ENCODE assay signal across 13 mouse cellular contexts in the genomic region with DNA sequence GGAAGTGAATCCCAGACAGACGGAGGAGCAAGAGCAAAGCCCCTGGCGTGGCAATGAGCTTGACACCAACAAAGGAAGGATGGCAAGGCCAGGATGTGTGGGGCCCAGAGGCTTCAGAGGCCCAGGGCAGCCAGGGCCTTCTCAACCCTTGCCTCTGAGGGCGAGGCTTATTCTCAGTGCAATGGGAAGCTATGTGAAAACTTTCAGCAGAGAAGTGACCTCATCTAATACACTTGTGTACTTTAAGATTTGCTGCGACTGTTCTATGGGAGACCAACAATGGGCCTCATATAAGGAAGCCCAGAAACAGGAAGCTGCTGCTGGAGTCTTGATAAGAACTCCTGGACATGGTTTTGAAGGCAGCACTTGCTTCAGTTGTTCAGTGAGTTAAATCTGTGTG. TPM values are rescaled to one million over a fixed set of nuclear protein-coding genes. Genes with fewer than 3 reads are reported as not detected.
DNase-seq lines count a peak whose midpoint lies in the region; ATAC-seq and TF ChIP-seq lines count a peak whose summit lies in the region.
"Had no signal": no experiment of that assay in that cellular context is flagged by ENCODE, and none has a peak within 500 bp of the region (broad histone marks: within the 10 kb centered on the region; RNA-seq: fewer than 3 reads in every experiment).

No protein-coding gene starts in this region.

- no peak overlapping the region for H3K4me3 ChIP-seq in left cerebral cortex, adult 2 months
- no peak overlapping the region for H3K4me3 ChIP-seq in heart, embryonic 16.5 days (ENCODE audit: low read length)
- no peak overlapping the region for H3K4me3 ChIP-seq in liver, postnatal 0 days (ENCODE audit: low read depth, low read length)
- H3K4me3 ChIP-seq in stomach, embryonic 16.5 days (replicated peaks; ENCODE audit: low read length) = no peak overlapping the region
- no peak overlapping the region for H3K4me3 ChIP-seq in forebrain, embryonic 12.5 days (replicated peaks)
- H3K4me3 ChIP-seq: limb, embryonic 15.5 days; neural tube, embryonic 15.5 days had no signal

- peak overlapping the region; percentile 12; the same call in 1 of the 2 replicates for H3K27ac ChIP-seq in left cerebral cortex, adult 2 months
- H3K27ac ChIP-seq in heart, embryonic 16.5 days (ENCODE audit: low read length) = peak overlapping the region; percentile 76
- H3K27ac ChIP-seq in liver, postnatal 0 days (ENCODE audit: low read depth) = peak overlapping the region; percentile 74
- H3K27ac ChIP-seq in stomach, embryonic 16.5 days (ENCODE audit: low read length) = peak overlapping the region; percentile 90
- H3K27ac ChIP-seq in forebrain, embryonic 12.5 days = no peak overlapping the region
- H3K27ac ChIP-seq: limb, embryonic 15.5 days; neural tube, embryonic 15.5 days had no signal

- 35% methylated on average over 4 of the region's 4 CpGs for WGBS in heart, embryonic 16.5 days
- WGBS in liver, postnatal 0 days (ENCODE audit: insufficient replicate concordance) = 25% methylated on average over 4 of the region's 4 CpGs
- 37% methylated on average over 4 of the region's 4 CpGs for WGBS in stomach, embryonic 16.5 days
- 72% methylated on average over 4 of the region's 4 CpGs for WGBS in forebrain, embryonic 12.5 days

- H3K36me3 ChIP-seq in heart, embryonic 16.5 days (ENCODE audit: control insufficient read depth, insufficient read depth) = no peaks in the 10 kb centered on the region
- H3K36me3 ChIP-seq in liver, postnatal 0 days (replicated peaks; ENCODE audit: insufficient read depth, low read length) = peaks cover 1% of the 10 kb centered on the region; the same call in 1 of the 2 replicates
- H3K36me3 ChIP-seq in stomach, embryonic 16.5 days (ENCODE audit: control insufficient read depth, insufficient read depth, low read length) = no peaks in the 10 kb centered on the region
- H3K36me3 ChIP-seq in forebrain, embryonic 12.5 days (replicated peaks) = no peaks in the 10 kb centered on the region
- H3K36me3 ChIP-seq: neural tube, embryonic 15.5 days had no signal

- ATAC-seq in heart, embryonic 16.5 days (replicated peaks; ENCODE audit: extremely low read depth, insufficient read depth, low FRiP score) = peak; percentile 84
- peak; percentile 26; the same call in 1 of the 2 replicates for ATAC-seq in liver, postnatal 0 days
- peak; percentile 90 for ATAC-seq in stomach, embryonic 16.5 days (ENCODE audit: insufficient read depth, low FRiP score)
- no peak for ATAC-seq in forebrain, embryonic 12.5 days (ENCODE audit: low FRiP score)
- ATAC-seq: Patski had no signal

- H3K4me1 ChIP-seq in heart, embryonic 16.5 days (ENCODE audit: control insufficient read depth, insufficient read depth, low read length) = 0 out of 2 replicates have a peak, but pooled peaks cover 2% of the 10 kb centered on the region
- H3K4me1 ChIP-seq in liver, postnatal 0 days (ENCODE audit: insufficient read depth) = peaks cover 52% of the 10 kb centered on the region
- H3K4me1 ChIP-seq in stomach, embryonic 16.5 days (ENCODE audit: control insufficient read depth, insufficient read depth, low read length) = peaks cover 10% of the 10 kb centered on the region
- no peaks in the 10 kb centered on the region for H3K4me1 ChIP-seq in forebrain, embryonic 12.5 days
- H3K4me1 ChIP-seq: limb, embryonic 15.5 days; neural tube, embryonic 15.5 days had no signal

- no peak overlapping the region for H3K4me2 ChIP-seq in heart, embryonic 16.5 days (ENCODE audit: low read depth, low read length)
- H3K4me2 ChIP-seq in liver, postnatal 0 days (ENCODE audit: low read depth, low read length) = no peak overlapping the region
- H3K4me2 ChIP-seq in stomach, embryonic 16.5 days (ENCODE audit: low read depth, low read length) = no peak overlapping the region
- H3K4me2 ChIP-seq in forebrain, embryonic 12.5 days = no peak overlapping the region
- H3K4me2 ChIP-seq: limb, embryonic 15.5 days; neural tube, embryonic 15.5 days had no signal

- no peak overlapping the region for H3K9ac ChIP-seq in heart, embryonic 16.5 days (ENCODE audit: low read length)
- H3K9ac ChIP-seq in liver, postnatal 0 days (replicated peaks) = no peak overlapping the region
- H3K9ac ChIP-seq in stomach, embryonic 16.5 days (ENCODE audit: low read length) = peak overlapping the region; percentile 36; the same call in 1 of the 2 replicates
- H3K9ac ChIP-seq in forebrain, embryonic 12.5 days = no peak overlapping the region
- H3K9ac ChIP-seq: limb, embryonic 15.5 days; neural tube, embryonic 15.5 days had no signal

- intact Hi-C loops in left cerebral cortex, adult 2 months (cut with DNase I) = no loop called here
- intact Hi-C loops in left cerebral cortex, postnatal 10 days (cut with DNase I) = no loop called here
- intact Hi-C loops in left cerebral cortex, postnatal 4 days (cut with DNase I) = no loop called here
- intact Hi-C loops in left cerebral cortex, postnatal 36 days (cut with DNase I) = no loop called here

- no peak for DNase-seq in left cerebral cortex, adult 2 months (ENCODE audit: extremely low spot score in 1 of 2, low spot score in 2 of 2)
- no peak for DNase-seq in left cerebral cortex, postnatal 10 days (ENCODE audit: extremely low spot score in 1 of 2, low spot score in 2 of 2)
- DNase-seq in liver, postnatal 0 days = peak; percentile 20
- DNase-seq in left cerebral cortex, postnatal 4 days = no peak
- no peak for DNase-seq in left cerebral cortex, postnatal 36 days (ENCODE audit: low spot score in 2 of 2)
- DNase-seq: kidney, adult 8-10 months; thymus, adult 2 months had no signal

- peak; percentile 59 for TF ChIP-seq EP300 in liver, postnatal 0 days (IDR thresholded peaks at IDR 0.05; ENCODE audit: low read depth)

- no peaks in the 10 kb centered on the region for H3K27me3 ChIP-seq in heart, embryonic 16.5 days (ENCODE audit: control insufficient read depth, insufficient read depth, low read length)
- no peaks in the 10 kb centered on the region for H3K27me3 ChIP-seq in liver, postnatal 0 days (ENCODE audit: insufficient read depth, low read length)
- no peaks in the 10 kb centered on the region for H3K27me3 ChIP-seq in stomach, embryonic 16.5 days (ENCODE audit: control insufficient read depth, insufficient read depth, low read length)
- no peaks in the 10 kb centered on the region for H3K27me3 ChIP-seq in forebrain, embryonic 12.5 days
- H3K27me3 ChIP-seq: limb, embryonic 15.5 days; neural tube, embryonic 15.5 days; Patski had no signal

- no peaks in the 10 kb centered on the region for H3K9me3 ChIP-seq in heart, embryonic 16.5 days (replicated peaks; ENCODE audit: control insufficient read depth, low read length)
- H3K9me3 ChIP-seq in liver, postnatal 0 days (ENCODE audit: low read length) = no peaks in the 10 kb centered on the region
- no peaks in the 10 kb centered on the region for H3K9me3 ChIP-seq in stomach, embryonic 16.5 days (replicated peaks; ENCODE audit: control insufficient read depth, low read length)
- no peaks in the 10 kb centered on the region for H3K9me3 ChIP-seq in forebrain, embryonic 12.5 days
- H3K9me3 ChIP-seq: limb, embryonic 15.5 days; neural tube, embryonic 15.5 days had no signal

- no peak for TF ChIP-seq CTCF in left cerebral cortex, adult 2 months (IDR thresholded peaks at IDR 0.05)
- TF ChIP-seq CTCF in liver, postnatal 0 days (IDR thresholded peaks at IDR 0.05; ENCODE audit: low read depth) = no peak

RNA-seq across cellular contexts. Expression of a gene that starts 29.8 kb away (rescaled TPM):
- total RNA-seq in left cerebral cortex, adult 2 months (2021) = 10 to 100 TPM; 26.1 to 28.4 TPM
- total RNA-seq in left cerebral cortex, postnatal 10 days (2021) = 10 to 100 TPM; 22.8 to 24.4 TPM
- 11.5 and 13.0 TPM in 2 replicates for polyA plus RNA-seq in heart, embryonic 16.5 days (2015; fragmentation: Nextera tagmentation; extraction: Ambion mirVana)
- 9.1 and 9.8 TPM in 2 replicates for polyA plus RNA-seq in liver, postnatal 0 days (2015; fragmentation: Nextera tagmentation; extraction: Ambion mirVana)
- 13.9 and 14.5 TPM in 2 replicates for polyA plus RNA-seq in stomach, embryonic 16.5 days (2015; fragmentation: Nextera tagmentation; extraction: Ambion mirVana)
- total RNA-seq in left cerebral cortex, postnatal 4 days (2021) = 10 to 100 TPM; 25.0 to 27.2 TPM
- polyA plus RNA-seq in forebrain, embryonic 12.5 days (2016; fragmentation: Nextera tagmentation; extraction: Ambion mirVana) = 13.6 and 17.4 TPM in 2 replicates
- 10 to 100 TPM; 20.8 to 28.1 TPM for total RNA-seq in left cerebral cortex, postnatal 36 days (2021)

RNA-seq across cellular contexts. Expression of a gene that starts 30.5 kb away (rescaled TPM):
- total RNA-seq in left cerebral cortex, adult 2 months (2021) = 10 to 100 TPM; 46.5 to 48.7 TPM
- 10 to 100 TPM; 34.8 to 38.5 TPM for total RNA-seq in left cerebral cortex, postnatal 10 days (2021)
- 16.3 and 16.8 TPM in 2 replicates for polyA plus RNA-seq in heart, embryonic 16.5 days (2015; fragmentation: Nextera tagmentation; extraction: Ambion mirVana)
- 15.5 and 19.5 TPM in 2 replicates for polyA plus RNA-seq in liver, postnatal 0 days (2015; fragmentation: Nextera tagmentation; extraction: Ambion mirVana)
- polyA plus RNA-seq in stomach, embryonic 16.5 days (2015; fragmentation: Nextera tagmentation; extraction: Ambion mirVana) = 33.0 and 35.8 TPM in 2 replicates
- total RNA-seq in left cerebral cortex, postnatal 4 days (2021) = 10 to 100 TPM; 30.4 to 33.6 TPM
- polyA plus RNA-seq in forebrain, embryonic 12.5 days (2016; fragmentation: Nextera tagmentation; extraction: Ambion mirVana) = 23.8 and 31.9 TPM in 2 replicates
- 10 to 100 TPM; 35.8 to 49.7 TPM for total RNA-seq in left cerebral cortex, postnatal 36 days (2021)

RNA-seq across cellular contexts. Expression of a gene that starts 57.5 kb away (rescaled TPM):
- total RNA-seq in left cerebral cortex, adult 2 months (2021) = 10 to 100 TPM; 33.0 to 35.6 TPM
- 10 to 100 TPM; 36.3 to 36.6 TPM for total RNA-seq in left cerebral cortex, postnatal 10 days (2021)
- 77.7 and 95.1 TPM in 2 replicates for polyA plus RNA-seq in heart, embryonic 16.5 days (2015; fragmentation: Nextera tagmentation; extraction: Ambion mirVana)
- polyA plus RNA-seq in liver, postnatal 0 days (2015; fragmentation: Nextera tagmentation; extraction: Ambion mirVana) = 37.1 and 37.2 TPM in 2 replicates
- 114 and 118 TPM in 2 replicates for polyA plus RNA-seq in stomach, embryonic 16.5 days (2015; fragmentation: Nextera tagmentation; extraction: Ambion mirVana)
- total RNA-seq in left cerebral cortex, postnatal 4 days (2021) = 10 to 100 TPM; 45.9 to 47.3 TPM
- 203 and 204 TPM in 2 replicates for polyA plus RNA-seq in forebrain, embryonic 12.5 days (2016; fragmentation: Nextera tagmentation; extraction: Ambion mirVana)
- 10 to 100 TPM; 31.8 to 37.3 TPM for total RNA-seq in left cerebral cortex, postnatal 36 days (2021)
